Mouse (Mus musculus) myocyte (in vitro differentiated cells): ENCODE results near the gene Plekho1.

Source experiments
- CEBPB ChIP-seq: IDR thresholded peaks from 2 replicates; pipeline ENCODE4 v1.6.1; 2011; ENCODE audit warnings: mild to moderate bottlenecking, moderate library complexity; ENCODE audit not compliant: poor library complexity, insufficient read depth, severe bottlenecking
- E2F4 ChIP-seq: IDR thresholded peaks from one replicate; pipeline ENCODE4 v1.6.1; 2011; ENCODE audit warnings: mild to moderate bottlenecking, control low read depth, moderate library complexity; ENCODE audit not compliant: insufficient read depth
- MAX ChIP-seq: IDR thresholded peaks from one replicate; pipeline ENCODE4 v1.6.1; 2011; ENCODE audit warnings: low read depth, mild to moderate bottlenecking, control low read depth
- MYOD1 ChIP-seq, 3 experiments: IDR thresholded peaks; one replicate each; pipeline ENCODE4 v1.6.1; 2011; ENCODE audit warnings: control low read depth in 2 of 3, low read depth in 2 of 3, mild to moderate bottlenecking in 2 of 3, moderate library complexity in 1 of 3; ENCODE audit not compliant: insufficient read length in 2 of 3, control insufficient read depth in 1 of 3
- MYOG ChIP-seq, 3 experiments: IDR thresholded peaks; one replicate each; pipeline ENCODE4 v1.6.1; 2011; ENCODE audit warnings: control low read depth in 2 of 3, low read depth in 2 of 3, mild to moderate bottlenecking in 2 of 3; ENCODE audit not compliant: insufficient read length in 2 of 3, control insufficient read depth in 1 of 3, insufficient read depth in 1 of 3
- POLR2A ChIP-seq: IDR thresholded peaks from one replicate; pipeline ENCODE4 v1.6.1; 2011; ENCODE audit warnings: low read depth, mild to moderate bottlenecking, control low read depth, moderate library complexity; ENCODE audit not compliant: insufficient read length
- POLR2AphosphoS2 ChIP-seq: IDR thresholded peaks from one replicate; pipeline ENCODE4 v1.6.1; 2011; ENCODE audit warnings: low read depth, control low read depth; ENCODE audit not compliant: insufficient read length
- REST ChIP-seq: IDR thresholded peaks from one replicate; pipeline ENCODE4 v1.6.1; 2011; ENCODE audit warnings: mild to moderate bottlenecking, control low read depth, moderate library complexity; ENCODE audit not compliant: insufficient read depth, insufficient read length
- SRF ChIP-seq: IDR thresholded peaks from one replicate; pipeline ENCODE4 v1.6.1; 2011; ENCODE audit warnings: low read depth; ENCODE audit not compliant: control insufficient read depth, insufficient read length
- TCF12 ChIP-seq: IDR thresholded peaks from one replicate; pipeline ENCODE4 v1.6.1; 2011; ENCODE audit warnings: mild to moderate bottlenecking, control low read depth; ENCODE audit not compliant: poor library complexity, insufficient read depth, severe bottlenecking
- TCF3 ChIP-seq: IDR thresholded peaks from one replicate; pipeline ENCODE4 v1.6.1; 2011; ENCODE audit warnings: low read depth, control low read depth; ENCODE audit not compliant: insufficient read length
- USF1 ChIP-seq: IDR thresholded peaks from one replicate; pipeline ENCODE4 v1.6.1; 2011; ENCODE audit warnings: low read depth, mild to moderate bottlenecking, control low read depth, moderate library complexity

GRCm38 (mm10) chr3:95955318-95955717, 40.5 kb downstream of the Plekho1 start:
- TF ChIP-seq MAX (no peak), CEBPB (no peak), POLR2A (no peak), USF1 (no peak), MYOD1 (IDR thresholded peaks at IDR 0.05; ENCODE audit: control insufficient read depth in 1 of 3, insufficient read length in 2 of 3, low read depth in 2 of 3) (no peak), REST (no peak), TCF12 (no peak), POLR2AphosphoS2 (no peak), MYOG (IDR thresholded peaks at IDR 0.05; ENCODE audit: control insufficient read depth in 1 of 3, insufficient read depth in 1 of 3, insufficient read length in 2 of 3, low read depth in 2 of 3) (no peak), TCF3 (no peak), SRF (no peak), E2F4 (no peak)
